Mouse (Mus musculus) left cerebral cortex, postnatal 14 days (tissue): ENCODE measurements around the gene Apex2. TPM values are rescaled to one million over a fixed set of nuclear protein-coding genes. Genes with fewer than 3 reads are reported as not detected.

Experiments used
- DNase-seq, 2 experiments: peaks; one replicate each; pipeline ENCODE4 v3.0.0; 2021 to 2022; ENCODE audit warnings: low spot score in 2 of 2, mixed read lengths in 1 of 2
- intact Hi-C: fragments of 180-260 bp; cut with DNase I; formaldehyde crosslinking; loops from one replicate; pipeline ENCODE4 v1.15.1; 2025
- long read RNA-seq, 2 experiments: library from polyadenylated mRNA; stranded (forward); transcript quantifications; one replicate each; pipeline ENCODE4 v2.0.0; 2021
- total RNA-seq, 2 experiments: library from RNA; stranded (reverse); gene quantifications; 2 replicates each; pipeline ENCODE4 v1.2.3; 2021

The Apex2 gene
- 10 to 100 TPM; 13.7 to 16.2 TPM for total RNA-seq
- long read RNA-seq, experiment 1, transcript Apex2-201 (6 exons, 1,884 nt): major isoform, 7 of 11 reads
- long read RNA-seq, experiment 1, partial matches to known transcripts: 1 of 11 reads
- long read RNA-seq, experiment 1, other reads (novel, unspliced or antisense): 1 of 11 reads
- long read RNA-seq, experiment 2, partial matches to known transcripts: 0 of 5 reads
- long read RNA-seq, experiment 2, other reads (novel, unspliced or antisense): 0 of 5 reads

DNA sequence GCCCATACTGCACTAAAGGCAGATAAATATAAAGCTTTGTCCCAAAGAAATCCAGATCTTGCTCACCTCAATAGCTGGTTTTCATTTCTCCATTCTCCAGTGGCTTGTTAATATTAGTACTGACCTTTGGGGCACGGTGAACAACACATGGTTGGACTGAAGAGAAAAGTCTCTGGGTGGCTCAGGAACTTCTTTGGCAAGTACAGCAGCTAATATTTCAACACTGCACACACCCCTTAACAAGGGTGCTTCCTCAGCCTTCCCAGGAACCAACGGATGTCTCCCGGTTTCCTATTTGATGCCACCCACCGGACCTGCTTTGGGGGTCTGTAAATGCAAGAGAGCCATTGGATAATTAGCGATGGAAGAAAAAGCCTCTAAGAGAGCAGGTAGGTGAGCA is at the start of gene Apex2:
TSS of gene Apex2 (minus strand) at position 173 of the 400 bp plus-strand sequence.
- intact Hi-C loops: no loop called here
- DNase-seq: no peak

DNA sequence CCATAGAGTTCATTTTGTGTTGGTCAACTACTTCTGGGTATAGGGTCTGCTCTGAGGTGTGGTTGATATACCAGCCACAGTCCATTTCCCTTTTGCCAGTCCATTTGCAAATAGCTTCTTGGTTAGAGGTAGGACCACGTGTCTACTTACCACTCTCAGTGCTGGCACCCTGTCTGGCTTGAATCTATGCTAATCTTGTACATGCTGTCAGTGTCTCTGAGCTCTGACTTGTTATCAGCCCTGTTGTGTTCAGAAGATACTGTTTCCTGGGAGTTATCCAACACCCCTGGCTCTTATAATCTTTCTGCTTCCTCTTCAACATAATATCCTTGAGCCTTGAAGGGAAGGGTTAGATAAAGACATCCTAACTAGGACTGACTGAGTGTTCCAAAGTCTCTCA is 46.8 kb upstream of the Apex2 start:
- intact Hi-C loops: no loop called here

DNA sequence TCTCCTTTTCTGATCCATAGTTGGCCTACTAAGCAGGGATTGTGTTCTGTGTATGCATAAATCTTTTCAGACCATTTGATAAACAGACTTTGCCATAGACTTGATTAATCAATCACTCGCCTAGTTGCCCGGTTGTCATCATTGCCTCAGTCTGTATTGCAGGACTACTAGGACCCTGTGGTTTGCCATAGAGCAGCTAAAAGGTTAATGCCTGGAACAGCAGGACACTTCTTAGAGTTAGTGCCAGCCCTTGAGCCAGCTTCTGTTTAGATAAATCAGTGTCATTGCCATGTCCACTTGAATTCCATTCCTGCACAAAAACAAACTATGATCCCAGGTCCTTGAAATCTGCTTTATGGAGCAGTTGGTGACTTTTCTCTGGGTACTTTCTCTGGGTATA is 9.2 kb upstream of the Apex2 start:
- intact Hi-C loops: no loop called here
- DNase-seq: no peak

More for the DNA sequence above, 46.8 kb upstream of the Apex2 start:
- DNase-seq: no peak

DNA sequence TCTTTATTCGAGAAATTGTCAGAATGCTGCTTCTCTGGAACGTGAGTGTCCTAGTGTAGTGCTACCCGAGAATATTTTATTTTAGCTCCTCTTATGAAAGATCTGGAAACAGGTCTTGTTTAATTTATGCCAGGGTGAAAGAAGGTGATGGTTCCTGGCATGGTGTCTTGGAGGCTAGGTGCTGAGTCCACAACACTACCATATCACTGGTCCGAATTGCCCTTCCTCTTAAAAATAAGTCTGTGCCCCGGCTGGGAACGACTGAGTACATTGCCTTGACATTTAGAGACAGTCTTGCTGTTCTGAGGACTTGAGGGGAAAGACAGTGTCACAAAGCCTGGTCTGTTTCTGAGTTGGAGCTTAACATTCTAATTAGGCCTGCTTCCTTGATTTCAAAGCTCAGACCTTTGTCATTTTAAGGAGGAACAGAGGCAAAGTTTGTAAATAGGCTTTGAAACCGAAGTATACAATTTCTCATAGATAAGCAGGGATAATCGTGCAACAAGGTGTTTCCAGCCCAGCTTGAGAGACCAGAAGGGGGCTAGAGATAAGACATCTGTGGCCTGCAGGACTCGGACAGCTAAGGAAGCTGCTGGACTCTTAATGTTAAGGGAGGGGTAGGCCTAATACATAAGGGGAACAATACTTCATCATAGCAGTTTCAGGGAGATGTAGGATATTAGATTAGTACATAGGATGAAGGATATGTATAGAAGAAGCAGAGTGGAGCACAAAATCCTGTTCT is 5.5 kb upstream of the Apex2 start:
- intact Hi-C loops: no loop called here
- no peak for DNase-seq

DNA sequence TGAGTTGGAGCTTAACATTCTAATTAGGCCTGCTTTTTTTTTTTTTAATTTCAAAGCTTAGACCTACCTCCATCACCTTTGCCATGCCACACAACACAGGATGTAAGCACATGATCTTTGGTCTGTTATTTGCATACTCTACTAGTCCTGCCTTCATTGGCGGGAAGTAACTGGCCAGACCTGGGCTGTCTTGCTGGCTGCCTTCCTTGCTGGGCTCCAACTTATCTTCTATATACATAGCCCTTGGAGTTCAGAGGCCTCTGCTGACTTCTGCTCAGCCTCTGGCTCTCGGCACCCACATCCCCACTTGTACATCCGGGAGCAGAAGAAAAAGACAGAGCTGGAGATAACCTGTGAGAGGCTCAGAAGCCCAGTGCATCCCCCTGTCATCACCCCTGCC is 4.5 kb upstream of the Apex2 start:
- DNase-seq: no peak
- intact Hi-C loops: no loop called here

DNA sequence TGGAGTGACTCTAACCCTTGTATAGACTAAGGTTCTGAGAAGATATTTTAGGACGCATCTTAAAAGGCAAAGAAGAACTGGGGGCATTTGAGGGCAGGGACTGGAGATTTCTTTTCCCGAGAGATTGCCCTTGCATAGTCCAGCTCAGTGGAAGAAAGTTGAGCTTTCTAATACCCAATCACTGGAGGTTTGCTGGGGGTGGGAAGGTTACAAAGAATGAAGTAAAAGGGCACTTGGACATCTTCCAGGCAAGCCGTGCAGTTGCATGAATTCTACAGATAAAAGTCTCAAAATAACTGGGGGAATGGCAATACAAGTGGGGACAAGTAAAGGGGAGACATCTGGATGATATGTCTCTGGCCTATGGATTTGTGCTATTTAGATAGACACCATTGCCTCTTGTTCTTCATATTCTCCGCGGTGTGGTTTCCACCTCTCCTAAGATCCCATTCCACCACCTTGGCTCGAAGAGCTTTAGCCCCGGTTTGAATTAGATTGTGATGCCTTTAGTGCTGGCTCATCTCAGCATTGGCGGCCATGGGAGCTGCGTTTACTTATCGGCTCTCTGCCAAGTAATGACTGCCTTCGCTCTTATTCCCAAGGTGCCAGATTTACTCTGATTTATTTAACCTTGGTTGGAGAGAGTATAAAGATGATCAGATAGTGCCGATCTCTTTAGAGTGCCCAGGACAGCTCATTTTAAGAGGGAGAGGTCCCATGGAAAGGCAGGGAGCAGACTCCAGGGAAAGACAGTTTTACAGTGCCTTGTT is 3.8 kb upstream of the Apex2 start:
- no peak for DNase-seq
- intact Hi-C loops: no loop called here

DNA sequence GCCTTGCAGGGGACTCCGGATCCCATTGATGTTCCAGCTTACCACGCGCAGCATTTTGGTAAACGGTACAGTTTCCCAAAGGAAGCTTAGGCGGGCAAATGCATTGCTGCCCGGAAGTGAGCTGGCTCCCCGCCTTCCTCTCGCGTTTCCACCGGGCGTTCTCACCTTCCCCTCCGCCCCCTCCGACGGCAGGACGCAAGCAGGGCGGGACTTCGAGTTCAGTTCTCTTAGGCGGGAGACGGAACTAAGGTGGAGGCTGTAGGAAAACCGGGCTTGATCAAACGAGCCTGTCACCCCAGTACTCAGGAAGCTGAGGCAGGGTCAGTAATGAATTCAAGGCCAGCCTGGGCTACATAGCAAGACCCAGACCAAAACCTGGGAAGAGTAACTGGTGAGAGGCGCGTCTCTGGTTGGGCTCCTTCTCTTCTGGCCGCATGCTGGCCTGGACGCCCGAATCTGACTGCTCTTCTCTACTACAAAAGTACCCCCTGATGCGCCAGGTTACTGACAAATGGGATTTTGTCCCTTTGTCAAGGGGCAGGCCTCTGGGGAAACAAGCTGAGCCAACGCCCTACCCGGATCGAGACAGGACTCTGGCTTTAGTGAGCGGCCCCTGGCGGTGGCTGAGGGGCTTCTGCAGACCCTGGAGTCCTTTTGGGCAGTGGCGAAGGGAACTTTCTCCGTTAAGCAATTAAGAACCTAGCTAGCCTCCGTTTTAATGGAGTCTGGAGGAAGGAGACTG is 1.5 kb downstream of the Apex2 start, which contains the start of gene Pfkfb1:
TSS of gene Pfkfb1 (plus strand) at position 207 of the 742 bp plus-strand sequence.
- intact Hi-C loops: no loop called here
- peak; percentile 67 to 70 for DNase-seq

DNA sequence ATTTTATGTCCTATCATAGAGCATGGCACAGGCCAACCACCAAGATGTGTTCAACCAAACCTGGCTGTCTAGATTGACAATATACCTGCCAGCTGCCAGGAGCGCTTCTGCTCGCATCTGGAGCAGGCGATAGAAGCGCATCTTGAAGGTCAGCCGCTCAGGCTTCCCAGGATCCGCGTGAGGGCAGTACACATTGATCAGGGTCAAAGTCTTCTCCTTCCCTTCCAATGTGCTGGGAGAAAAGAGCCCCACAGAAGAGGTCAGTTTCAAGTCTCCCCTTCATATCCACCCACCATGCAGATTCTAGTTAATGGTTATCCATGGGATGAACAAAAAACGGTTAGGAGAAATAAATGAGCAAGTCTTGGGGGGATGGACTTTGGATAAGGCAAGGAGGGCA is 4.6 kb downstream of the Apex2 start:
- intact Hi-C loops: no loop called here
- DNase-seq: no peak

DNA sequence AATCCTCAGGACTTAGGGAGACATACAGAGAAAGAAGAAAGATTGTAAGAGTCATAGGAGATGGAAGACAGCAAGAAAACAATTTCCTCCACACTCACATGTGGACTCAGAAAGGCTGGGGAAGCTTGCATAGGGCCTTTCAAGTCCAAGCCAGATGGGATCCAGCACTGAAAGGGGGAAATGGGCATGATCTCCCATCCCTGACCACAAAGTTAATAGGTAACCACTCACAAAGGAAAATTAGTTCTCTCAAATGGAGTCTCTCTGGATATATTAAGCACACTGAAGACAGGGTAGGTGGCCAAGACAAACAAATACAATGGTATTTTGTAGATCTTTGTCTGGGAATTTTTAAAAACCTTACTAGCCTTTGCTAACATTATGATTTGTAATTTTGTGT is 7.7 kb downstream of the Apex2 start:
- DNase-seq: no peak
- intact Hi-C loops: no loop called here

DNA sequence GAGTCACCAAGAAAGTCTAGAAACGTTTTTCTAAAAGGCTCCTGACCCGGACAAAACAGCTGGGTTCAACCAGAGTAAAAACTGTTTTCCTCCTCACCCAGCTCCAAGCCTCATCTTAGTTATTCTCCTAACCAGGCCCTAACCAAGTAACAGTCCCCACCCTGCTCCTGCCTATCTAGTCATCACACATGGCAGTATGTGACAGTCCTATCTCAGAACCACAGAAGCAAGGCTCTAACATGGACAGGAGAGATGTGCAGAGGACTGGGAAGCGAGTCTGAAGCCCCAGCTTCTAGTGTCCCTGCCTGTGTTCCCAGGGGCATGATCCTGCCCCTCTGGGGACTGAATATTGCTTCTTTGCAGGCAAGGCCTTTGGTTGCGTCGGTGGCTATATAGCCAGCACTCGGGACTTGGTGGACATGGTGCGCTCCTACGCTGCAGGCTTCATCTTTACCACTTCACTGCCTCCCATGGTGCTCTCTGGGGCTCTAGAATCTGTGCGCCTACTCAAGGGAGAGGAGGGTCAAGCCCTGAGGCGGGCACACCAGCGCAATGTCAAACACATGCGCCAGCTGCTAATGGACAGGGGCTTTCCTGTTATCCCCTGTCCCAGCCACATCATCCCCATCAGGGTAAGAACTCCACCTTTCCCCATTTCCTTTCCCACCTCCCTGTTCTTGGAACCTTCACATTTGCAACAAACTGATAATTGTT is 24.9 kb downstream of the Apex2 start:
- DNase-seq: no peak
- intact Hi-C loops: no loop called here

DNA sequence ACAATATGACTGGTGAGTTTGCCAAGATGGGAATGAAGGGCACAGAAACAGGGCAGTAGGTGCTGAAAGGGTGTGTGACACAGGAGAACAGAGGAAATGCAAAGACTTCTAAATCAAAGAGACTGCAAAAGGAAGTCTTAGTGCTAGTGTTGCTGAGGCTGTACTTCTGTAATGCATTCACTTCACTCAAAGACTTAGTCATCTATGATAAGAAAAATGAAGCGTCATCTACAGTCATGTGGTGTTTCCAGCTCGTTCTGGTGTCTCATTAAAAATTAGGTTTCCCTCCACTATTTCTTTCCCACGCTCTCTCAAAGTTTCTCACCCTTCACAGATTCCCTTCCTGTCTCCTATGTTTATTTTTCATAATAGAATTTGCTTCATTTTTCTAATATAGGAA is 35.6 kb downstream of the Apex2 start:
- DNase-seq: no peak
- intact Hi-C loops: no loop called here

DNA sequence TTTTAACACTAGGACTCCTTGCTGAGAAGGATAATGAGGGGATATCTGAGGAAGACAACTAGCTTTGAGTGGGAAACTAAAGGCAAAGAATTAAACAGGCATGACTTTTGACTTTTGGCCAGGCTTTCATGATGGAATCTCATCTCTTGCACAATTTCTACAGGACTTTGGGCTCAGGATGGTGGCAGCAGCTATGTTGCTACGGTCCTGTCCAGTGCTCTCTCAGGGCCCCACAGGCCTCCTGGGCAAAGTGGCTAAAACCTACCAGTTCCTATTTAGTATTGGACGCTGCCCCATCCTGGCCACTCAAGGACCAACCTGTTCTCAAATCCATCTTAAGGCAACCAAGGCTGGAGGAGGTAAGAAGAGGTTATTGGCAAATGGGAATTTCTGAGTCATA is 37.7 kb downstream of the Apex2 start:
- intact Hi-C loops: no loop called here
- no peak for DNase-seq

DNA sequence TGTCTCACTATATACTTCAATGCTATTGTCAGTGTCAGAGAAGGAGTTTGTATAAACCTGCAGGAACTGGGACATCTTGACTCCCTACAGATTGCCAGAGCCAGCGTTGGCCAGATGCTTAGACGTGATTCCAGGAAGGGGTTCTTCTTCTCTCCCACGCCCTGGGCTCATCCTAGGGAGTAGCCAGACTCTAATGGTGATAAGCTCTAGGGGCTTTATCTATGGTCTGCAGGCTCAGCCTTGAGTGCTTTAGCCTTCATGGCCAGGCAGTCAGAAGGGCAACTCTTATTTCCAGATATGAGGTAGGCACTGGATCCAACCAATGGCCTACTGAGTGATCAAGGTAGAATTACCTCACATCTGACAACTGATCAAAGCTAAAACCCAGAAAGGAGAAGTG is 40.0 kb downstream of the Apex2 start:
- intact Hi-C loops: no loop called here
- no peak for DNase-seq

DNA sequence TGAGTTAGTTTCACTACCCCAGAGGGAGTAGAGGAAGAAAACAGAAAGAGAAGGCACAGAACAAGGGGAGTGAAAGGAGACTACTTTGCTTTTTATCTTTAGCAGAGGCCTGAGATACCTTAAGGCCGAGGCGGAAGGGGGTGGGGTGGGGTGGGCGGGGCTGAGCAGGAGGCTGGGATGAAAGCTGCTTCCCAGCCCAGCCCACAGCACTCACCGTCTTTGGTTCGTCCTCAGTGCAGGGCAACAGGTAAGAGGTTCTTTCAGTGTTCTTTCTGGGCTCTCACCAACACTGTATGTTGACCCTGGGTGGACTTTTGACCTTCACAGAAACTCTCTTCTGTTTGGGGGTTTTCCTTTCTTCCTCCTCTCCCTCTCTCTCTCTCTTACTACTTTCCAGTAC is 42.4 kb downstream of the Apex2 start, which contains the start of gene Alas2:
TSS of gene Alas2 (plus strand) at position 137 of the 400 bp plus-strand sequence.
- DNase-seq: no peak
- intact Hi-C loops: no loop called here

DNA sequence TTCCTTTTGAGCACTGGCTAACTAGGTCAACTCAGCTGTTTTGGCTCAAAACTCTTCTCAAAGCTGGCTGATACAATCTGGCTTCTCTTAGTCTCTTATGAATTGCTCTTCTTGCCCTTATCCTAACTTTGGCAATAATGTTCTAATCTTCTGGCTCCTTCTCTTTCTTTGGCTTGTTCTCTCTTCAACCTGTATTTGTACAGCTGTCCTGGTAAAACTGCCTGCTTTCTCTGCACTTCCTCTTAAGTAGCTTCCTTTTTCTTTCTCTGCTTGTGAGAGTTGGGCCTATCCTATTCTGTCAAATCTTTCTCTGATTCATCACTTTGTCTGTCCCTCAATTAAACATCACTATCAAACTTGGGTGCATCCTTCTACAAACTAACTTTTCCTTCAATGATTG is 48.0 kb downstream of the Apex2 start:
- no peak for DNase-seq
- intact Hi-C loops: no loop called here

DNA sequence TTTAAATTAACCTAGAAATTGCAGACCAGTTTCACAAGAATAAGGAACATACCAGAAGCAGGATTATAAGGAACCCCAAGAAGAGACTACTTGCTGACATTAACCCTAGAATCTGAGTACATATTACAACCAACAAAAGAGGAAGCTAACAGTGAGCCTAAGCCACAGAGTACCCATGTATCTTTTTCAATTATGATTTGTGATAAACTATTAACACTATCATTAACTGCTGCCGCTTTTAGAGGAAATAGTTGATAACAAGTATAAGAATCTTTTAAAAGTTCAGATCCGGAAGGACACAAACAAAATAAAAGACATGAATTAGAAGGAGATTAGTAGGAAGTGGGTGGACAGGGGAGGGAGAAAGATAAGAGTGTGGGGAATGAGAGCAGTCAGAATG is 49.6 kb downstream of the Apex2 start:
- intact Hi-C loops: no loop called here

DNA sequence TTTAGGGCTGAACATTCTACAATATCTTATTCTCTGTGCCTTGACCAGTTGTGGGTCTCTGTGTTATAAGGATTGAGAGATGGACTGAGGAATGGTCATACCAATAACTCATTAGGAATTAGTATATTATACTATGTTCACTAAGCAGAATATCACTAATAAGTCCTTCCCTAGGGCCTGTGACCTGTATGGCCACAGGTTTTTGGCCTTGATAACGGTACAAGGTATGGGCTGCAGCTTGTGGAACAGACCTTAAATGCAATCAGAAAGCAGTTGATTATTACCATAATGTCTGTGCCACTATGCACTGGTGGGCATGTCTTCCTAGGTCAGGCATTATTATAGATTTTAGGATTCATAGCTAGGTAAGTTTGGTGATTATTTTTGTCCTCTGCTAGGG is 73.2 kb downstream of the Apex2 start:
- intact Hi-C loops: no loop called here
- no peak for DNase-seq

More for the DNA sequence above, 49.6 kb downstream of the Apex2 start:
- no peak for DNase-seq

DNA sequence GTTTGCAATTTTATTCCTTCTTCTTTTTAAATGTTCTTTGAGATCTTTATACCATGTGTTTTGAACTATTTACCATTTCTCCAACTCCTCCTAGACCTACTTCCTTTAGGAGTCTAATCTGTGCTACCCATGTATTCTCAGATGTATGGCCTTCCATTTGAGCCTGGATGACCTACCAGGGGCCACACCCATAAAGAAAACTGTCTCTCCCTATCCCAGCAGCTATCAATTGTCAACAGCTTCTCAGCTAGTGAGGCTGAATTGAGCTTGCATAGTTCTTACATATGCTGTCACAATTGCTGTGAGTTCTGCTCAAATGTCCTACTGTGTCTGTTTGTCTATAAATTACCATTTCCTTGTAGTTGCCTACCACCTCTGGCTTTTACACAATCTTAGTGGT is 73.7 kb downstream of the Apex2 start:
- intact Hi-C loops: no loop called here

DNA sequence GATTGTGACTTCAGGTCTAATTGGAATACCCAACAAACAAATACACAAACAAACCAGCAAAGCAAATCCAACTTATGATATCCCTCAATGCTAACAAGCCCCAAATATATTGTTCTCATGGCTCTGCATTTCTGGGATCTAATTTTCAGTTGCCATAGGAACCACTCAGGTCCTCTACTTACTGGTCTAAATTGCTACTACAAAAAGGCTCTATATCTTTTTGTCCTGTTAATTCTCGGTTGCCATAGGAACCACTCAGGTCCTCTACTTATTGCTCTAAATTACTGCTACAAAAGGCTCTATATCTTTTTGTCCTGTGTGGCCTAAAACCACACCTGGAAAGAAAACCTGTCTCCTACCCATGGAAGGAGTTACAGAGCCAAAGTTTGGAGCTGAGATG is 75.5 kb downstream of the Apex2 start:
- intact Hi-C loops: loop anchor here (5.0 kb wide), 1 partner anchor 143 kb away; the partner anchor contains the start of gene Tro
- DNase-seq: no peak

More for the DNA sequence above, 73.7 kb downstream of the Apex2 start:
- DNase-seq: no peak
